Mouse (Mus musculus): ENCODE measurements at regions not wholly inside any gene's neighbourhood (a gene's known extent, or its start where the extent isn't known, plus 50 kb on each side); places are given as distances from the start of the nearest gene placed in this dataset.

- TF ChIP-seq CTCF (IDR thresholded peaks at IDR 0.05; ENCODE audit: low read depth) (no peak), EP300 (IDR thresholded peaks at IDR 0.05; ENCODE audit: low read depth) (no peak)
Observed at GRCm38 (mm10) chr1:168012611-168013010, 323.6 kb downstream of the Lmx1a start.

Data from heart, postnatal 0 days (tissue).